Mouse (Mus musculus) CH12.LX (cell line): Measurements from ENCODE around the gene Tm4sf19.

ENCODE experiments used
- CTCF ChIP-seq, 2 experiments: IDR thresholded peaks in 1 of 2; conservative IDR thresholded peaks in 1 of 2; 2 replicates each; pipeline ENCODE4 v1.5.1; 2011 to 2012; ENCODE audit warnings: low read depth in 2 of 2, low read length in 2 of 2, improper control_type of control experiment in 1 of 2, inconsistent platforms in 1 of 2, mild to moderate bottlenecking in 1 of 2, moderate library complexity in 1 of 2
- MAFK ChIP-seq: IDR thresholded peaks from 2 replicates; pipeline ENCODE4 v1.6.1; 2011; ENCODE audit warnings: low read length, improper control_type of control experiment; ENCODE audit not compliant: insufficient replicate concordance
- POLR2A ChIP-seq: IDR thresholded peaks from 2 replicates; pipeline ENCODE4 v1.6.1; 2011; ENCODE audit warnings: low read depth, mild to moderate bottlenecking, improper control_type of control experiment, low read length
- TCF12 ChIP-seq: IDR thresholded peaks from 2 replicates; pipeline ENCODE4 v1.6.1; 2014; ENCODE audit warnings: low read depth, mild to moderate bottlenecking, inconsistent platforms, low read length, improper control_type of control experiment
- USF1 ChIP-seq: IDR thresholded peaks from 2 replicates; pipeline ENCODE4 v1.6.1; 2014; ENCODE audit warnings: low read depth, mild to moderate bottlenecking, inconsistent platforms, low read length, improper control_type of control experiment
- ZC3H11A ChIP-seq: IDR thresholded peaks from 2 replicates; pipeline ENCODE4 v1.6.1; 2012; ENCODE audit warnings: low read depth, mild to moderate bottlenecking, inconsistent platforms, low read length, improper control_type of control experiment

GRCm38 (mm10) chr16:32406671-32407070, 6.4 kb downstream of the Tm4sf19 start:
- TF ChIP-seq ZC3H11A (no peak), USF1 (no peak), TCF12 (no peak), CTCF (conservative IDR thresholded peaks at IDR 0.05 in 1 of 2, IDR thresholded peaks at IDR 0.05 in 1 of 2; ENCODE audit: low read depth in 2 of 2, low read length in 2 of 2) (no peak), MAFK (no peak), POLR2A (no peak)
